Mouse (Mus musculus) kidney, adult 2 months (tissue): ENCODE measurements at regions not wholly inside any gene's neighbourhood (a gene's known extent, or its start where the extent isn't known, plus 50 kb on each side); places are given as distances from the start of the nearest gene placed in this dataset.

Experiments
- CTCF ChIP-seq: fragments of 200-500 bp; conservative IDR thresholded peaks from 2 replicates; pipeline ENCODE4 v1.5.1; 2011; ENCODE audit warnings: low read depth, mild to moderate bottlenecking, control low read depth, low read length, moderate library complexity, mixed read lengths; ENCODE audit not compliant: insufficient read depth, insufficient read length
- POLR2A ChIP-seq: fragments of 200-500 bp; IDR thresholded peaks from one replicate; pipeline ENCODE4 v1.6.1; 2011; ENCODE audit warnings: low read depth, low read length, control low read depth

GRCm38 (mm10) chr15:74404866-74405265 is 231.3 kb downstream of the Mroh4 start:
- no peak for TF ChIP-seq CTCF
- TF ChIP-seq POLR2A: no peak
